Mouse (Mus musculus): ENCODE data around the gene Rhod. TPM values are rescaled to one million over a fixed set of nuclear protein-coding genes. Genes with fewer than 3 reads are reported as not detected.

The Rhod gene
- polyA plus RNA-seq (2021) = 108 TPM

DNA sequence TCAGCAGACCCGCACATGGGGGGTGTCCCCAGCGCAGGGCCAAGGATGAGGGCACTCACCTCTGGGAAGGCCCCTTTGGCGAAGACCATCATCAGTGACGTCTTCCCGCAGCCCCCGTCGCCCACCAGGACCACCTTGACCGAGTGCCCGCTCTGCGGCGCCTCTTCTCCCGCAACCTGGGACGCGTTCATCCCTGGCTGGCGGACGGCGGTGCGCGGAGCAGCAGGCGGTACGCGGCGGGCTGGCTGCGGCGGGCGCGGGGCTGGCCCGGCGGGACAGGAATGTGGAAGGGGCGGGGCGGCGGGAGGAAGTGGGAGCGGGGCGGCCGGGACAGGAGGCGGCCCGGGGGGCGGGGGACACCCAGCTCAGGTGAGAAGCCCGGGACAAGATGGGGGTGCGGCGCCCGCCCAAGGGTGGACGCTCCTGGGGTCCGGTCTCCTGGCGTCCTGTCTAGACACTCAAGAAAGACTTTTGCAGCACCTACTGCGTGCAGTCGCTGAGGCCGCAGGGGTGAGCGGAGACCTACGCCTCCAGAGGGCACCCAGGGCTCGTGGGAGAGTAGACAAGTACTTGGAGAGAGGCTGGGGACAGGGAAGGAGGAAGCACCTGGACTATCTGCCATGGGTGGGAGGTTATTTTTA is at the start of gene Rhod:
Gene Rhod, minus strand, starts transcription at position 272 of the 641 bp plus-strand sequence.
- in situ Hi-C loops (cut with MboI; ENCODE audit: low pct_unique_long_range_greater_than_20kb) = no loop called here
- no peak for DNase-seq (ENCODE audit: low read depth, low spot score)
- ATAC-seq = peak; percentile 25
- H3K27me3 ChIP-seq = no peaks in the 10 kb centered on the region
- POLR2A ChIA-PET = interaction anchor here (0.7 to 3.2 kb wide), 6 partner anchors 11 to 54 kb away, joined by 3 to 8 read pairs (median 3); no protein-coding TSS in a partner anchor
- CTCF ChIA-PET = interaction anchor here (2.7 kb wide), 1 partner anchor 20 kb away, joined by 12 read pairs; no protein-coding TSS in a partner anchor
- no peak for TF ChIP-seq CTCF (IDR thresholded peaks at IDR 0.05)

DNA sequence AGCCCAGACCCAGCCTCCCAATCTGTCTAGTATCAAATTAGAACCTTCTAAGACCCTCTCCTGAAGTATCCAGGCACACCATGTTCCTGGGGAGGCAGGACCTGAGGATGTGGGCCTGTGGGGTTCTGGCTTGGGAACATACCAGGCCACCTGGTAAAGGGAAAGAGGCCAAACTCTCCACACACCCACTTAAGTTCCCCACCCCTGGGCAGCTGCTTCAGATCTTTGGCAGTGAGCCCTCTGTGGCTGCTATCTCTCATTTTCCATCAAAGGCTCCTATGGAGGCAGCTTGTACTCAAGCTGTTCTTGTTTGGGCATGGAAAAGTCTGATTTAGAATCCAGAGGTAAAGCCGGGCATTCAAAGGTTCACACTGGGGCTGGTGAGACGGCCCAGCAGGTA is 48.6 kb upstream of the Rhod start:
- TF ChIP-seq CTCF (IDR thresholded peaks at IDR 0.05) = no peak
- in situ Hi-C loops (cut with MboI; ENCODE audit: low pct_unique_long_range_greater_than_20kb) = no loop called here
- DNase-seq (ENCODE audit: low read depth, low spot score) = no peak
- ATAC-seq = no peak
- ChIA-PET CTCF (no interaction called here), POLR2A (interaction anchor here (0.7 kb wide), 1 partner anchor 189 kb away, joined by 3 read pairs; no protein-coding TSS in a partner anchor)
- H3K27me3 ChIP-seq = no peaks in the 10 kb centered on the region

DNA sequence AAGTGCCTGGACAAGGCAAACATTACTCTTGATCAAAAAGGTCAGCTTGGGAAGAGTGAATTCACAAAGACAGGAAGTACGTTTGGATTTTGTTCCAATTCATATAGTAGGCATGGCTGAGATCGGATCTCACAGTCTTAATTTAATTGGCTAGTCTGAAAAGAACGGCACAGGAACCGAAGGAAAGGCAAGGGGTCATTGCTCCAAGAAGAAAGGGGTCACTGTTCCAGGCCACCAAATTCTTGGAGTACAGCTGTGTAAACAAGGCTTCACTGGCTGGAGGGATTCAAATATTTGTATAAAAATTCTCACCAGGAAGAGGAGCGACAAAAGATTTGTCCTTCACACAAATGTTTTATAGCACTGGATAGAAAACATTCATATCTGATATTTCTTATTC is 45.8 kb upstream of the Rhod start:
- H3K27me3 ChIP-seq = no peaks in the 10 kb centered on the region
- no peak for ATAC-seq
- no peak for DNase-seq (ENCODE audit: low read depth, low spot score)
- CTCF ChIA-PET = no interaction called here
- POLR2A ChIA-PET = no interaction called here
- in situ Hi-C loops (cut with MboI; ENCODE audit: low pct_unique_long_range_greater_than_20kb) = no loop called here
- no peak for TF ChIP-seq CTCF (IDR thresholded peaks at IDR 0.05)

DNA sequence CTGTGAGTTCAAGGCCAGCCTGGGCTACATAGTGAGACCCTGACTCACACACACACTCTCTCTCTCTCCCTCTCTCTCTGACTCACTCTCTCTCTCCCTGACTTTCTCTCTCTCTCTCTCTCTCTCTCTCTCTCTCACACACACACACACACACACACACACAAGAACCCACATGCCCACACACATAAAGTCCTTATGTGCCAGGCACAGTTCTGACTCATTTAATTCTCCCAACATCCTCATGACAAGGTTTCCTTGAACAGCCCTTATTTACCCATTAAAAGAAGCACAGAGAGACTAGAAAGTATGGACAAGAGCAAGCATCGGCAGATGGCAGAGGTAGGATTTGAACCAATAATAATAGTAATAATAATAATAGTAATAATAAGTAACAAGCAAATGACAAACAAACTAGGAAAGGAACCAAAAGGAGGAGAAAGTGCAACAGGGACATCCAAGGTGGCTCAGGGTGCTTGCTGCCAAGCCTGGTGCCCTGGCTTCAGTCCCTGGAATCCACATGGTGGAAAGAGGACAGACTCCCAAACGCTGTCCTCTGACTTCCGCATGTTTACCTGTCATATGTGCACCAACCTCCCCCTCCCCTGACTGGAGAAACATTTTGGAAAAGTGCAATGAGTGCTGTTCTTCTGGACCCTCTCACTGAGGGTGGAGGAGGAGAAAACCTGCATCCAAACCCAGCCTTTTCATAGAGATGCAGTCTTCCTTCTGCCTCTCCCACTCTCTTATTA is 43.1 kb upstream of the Rhod start:
- no peak for TF ChIP-seq CTCF (IDR thresholded peaks at IDR 0.05)
- ChIA-PET CTCF (no interaction called here), POLR2A (no interaction called here)

DNA sequence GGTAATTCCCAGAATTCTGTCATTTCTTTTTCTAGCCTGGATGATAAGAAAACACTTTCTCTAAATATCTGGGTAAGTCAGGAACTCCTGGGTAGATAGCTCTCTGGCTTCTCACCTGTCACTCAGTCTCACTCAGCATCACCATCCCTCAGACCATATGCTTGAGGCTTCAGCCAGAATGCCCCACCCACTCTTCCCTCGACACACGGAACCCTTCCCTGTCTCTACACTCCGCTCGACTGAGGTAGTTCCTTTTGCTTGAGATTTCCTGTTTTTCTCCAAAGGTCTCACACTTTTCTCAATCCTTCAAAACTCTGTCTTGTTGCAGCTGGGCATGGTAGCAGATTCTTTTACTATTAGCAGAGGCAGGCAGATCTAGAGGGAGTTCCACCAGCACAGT is 42.1 kb upstream of the Rhod start:
- POLR2A ChIA-PET = interaction anchor here (0.8 kb wide), 1 partner anchor 16 kb away, joined by 3 read pairs; no protein-coding TSS in a partner anchor
- CTCF ChIA-PET = no interaction called here
- DNase-seq (ENCODE audit: low read depth, low spot score) (no peak), ATAC-seq (no peak)
- in situ Hi-C loops (cut with MboI; ENCODE audit: low pct_unique_long_range_greater_than_20kb) = no loop called here
- no peaks in the 10 kb centered on the region for H3K27me3 ChIP-seq
- no peak for TF ChIP-seq CTCF (IDR thresholded peaks at IDR 0.05)

More for the DNA sequence above, 43.1 kb upstream of the Rhod start:
- no peak for ATAC-seq
- DNase-seq (ENCODE audit: low read depth, low spot score) = no peak
- H3K27me3 ChIP-seq = no peaks in the 10 kb centered on the region
- in situ Hi-C loops (cut with MboI; ENCODE audit: low pct_unique_long_range_greater_than_20kb) = no loop called here

DNA sequence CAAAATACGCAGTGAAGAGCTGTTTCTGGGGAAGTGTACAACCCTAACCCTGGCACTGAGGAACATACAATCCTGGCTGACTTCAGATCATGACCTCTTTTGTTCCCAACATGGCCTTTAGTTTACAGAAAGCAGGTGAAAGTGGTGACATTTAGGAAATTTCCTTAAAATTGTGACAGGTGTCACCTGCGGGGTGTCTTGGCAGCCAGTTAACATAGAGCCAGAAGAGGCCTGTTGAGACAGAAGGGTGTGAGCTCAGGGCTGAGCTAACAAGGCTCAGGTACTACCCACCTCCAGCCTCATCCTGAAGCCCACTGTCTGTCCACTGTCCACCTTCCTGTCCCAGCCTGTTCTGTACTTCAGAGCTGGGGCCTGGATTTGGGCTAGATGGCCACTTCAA is 40.8 kb upstream of the Rhod start:
- in situ Hi-C loops (cut with MboI; ENCODE audit: low pct_unique_long_range_greater_than_20kb) = no loop called here
- POLR2A ChIA-PET = no interaction called here
- H3K27me3 ChIP-seq = no peaks in the 10 kb centered on the region
- TF ChIP-seq CTCF (IDR thresholded peaks at IDR 0.05) = no peak
- DNase-seq (ENCODE audit: low read depth, low spot score) (no peak), ATAC-seq (no peak)
- CTCF ChIA-PET = interaction anchor here (0.8 to 3.3 kb wide), 3 partner anchors 12 to 25 kb away, joined by 3 to 26 read pairs (median 6); no protein-coding TSS in a partner anchor

DNA sequence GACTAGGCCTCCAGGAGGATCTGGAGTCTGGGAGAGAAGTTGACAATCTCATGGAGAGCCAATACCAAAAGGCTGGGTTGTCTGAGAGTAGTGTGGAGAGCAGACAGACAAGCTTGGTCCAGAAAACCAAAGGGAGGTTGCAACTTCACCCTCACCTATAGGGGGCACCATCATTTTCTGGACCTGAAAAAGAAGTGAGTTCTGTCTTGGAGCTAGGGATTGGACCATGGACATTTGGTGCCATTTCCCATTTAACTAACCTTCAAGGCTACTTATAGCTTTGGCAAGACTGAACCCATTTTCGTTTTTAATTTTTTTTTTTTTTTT is 38.9 kb upstream of the Rhod start:
- ATAC-seq (peak; percentile 28), DNase-seq (ENCODE audit: low read depth, low spot score) (no peak)
- TF ChIP-seq CTCF (IDR thresholded peaks at IDR 0.05) = peak; percentile 68
- ChIA-PET CTCF (interaction anchor here (0.7 to 3.3 kb wide), 4 partner anchors 13 to 45 kb away, joined by 4 to 26 read pairs (median 4); no protein-coding TSS in a partner anchor), POLR2A (interaction anchor here (0.9 to 1.3 kb wide), 3 partner anchors 11 to 37 kb away, joined by 3 to 5 read pairs (median 4); no protein-coding TSS in a partner anchor)
- in situ Hi-C loops (cut with MboI; ENCODE audit: low pct_unique_long_range_greater_than_20kb) = no loop called here
- no peaks in the 10 kb centered on the region for H3K27me3 ChIP-seq

DNA sequence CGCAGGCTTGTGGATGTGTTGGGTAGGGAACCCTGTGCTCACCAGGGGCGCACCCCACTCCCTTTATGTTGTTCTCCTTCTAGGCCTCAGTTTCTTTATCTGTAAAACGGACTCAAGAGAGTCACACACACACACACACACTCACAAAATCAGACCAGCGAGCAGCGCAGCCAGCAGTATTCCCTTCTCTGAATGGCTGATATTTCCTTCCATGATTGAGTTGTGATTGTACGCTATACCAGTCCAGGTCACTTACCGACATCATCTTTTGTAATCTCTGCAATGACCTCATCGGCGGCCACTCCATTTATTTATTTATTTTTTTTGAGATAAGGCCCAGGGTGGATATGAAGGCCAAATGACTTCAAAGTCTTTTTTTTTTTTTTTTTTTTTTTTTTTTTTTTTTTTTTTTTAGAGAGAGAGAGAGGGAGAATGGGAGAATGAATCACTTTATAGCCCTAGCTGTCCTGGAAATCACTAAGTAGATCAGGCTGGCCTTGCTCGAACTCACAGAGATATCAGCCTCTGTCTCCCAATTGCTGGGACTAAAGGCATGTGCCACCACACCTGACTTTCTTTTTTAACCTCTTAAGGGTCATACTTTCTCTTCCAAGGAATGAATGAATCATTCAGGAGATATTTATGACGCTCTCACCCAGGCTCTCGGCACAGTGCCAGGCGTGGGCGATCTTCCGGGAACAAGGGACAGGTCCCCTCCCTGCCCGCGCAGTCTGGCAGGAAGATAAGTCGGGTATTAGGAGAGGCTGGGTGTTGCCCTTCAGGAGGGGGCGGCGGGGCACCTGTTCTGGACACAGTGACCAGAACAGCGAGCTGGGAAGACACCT is 38.3 kb upstream of the Rhod start, which contains the start of gene Syt12:
Gene Syt12, minus strand, starts transcription at position 103 of the 845 bp plus-strand sequence.
- ATAC-seq (peak; percentile 44), DNase-seq (ENCODE audit: low read depth, low spot score) (no peak)
- in situ Hi-C loops (cut with MboI; ENCODE audit: low pct_unique_long_range_greater_than_20kb) = no loop called here
- no peak for TF ChIP-seq CTCF (IDR thresholded peaks at IDR 0.05)
- CTCF ChIA-PET = interaction anchor here (0.7 to 3.3 kb wide), 4 partner anchors 14 to 44 kb away, joined by 4 to 26 read pairs (median 4); no protein-coding TSS in a partner anchor
- H3K27me3 ChIP-seq = no peaks in the 10 kb centered on the region
- POLR2A ChIA-PET = interaction anchor here (0.9 to 1.3 kb wide), 3 partner anchors 12 to 37 kb away, joined by 3 to 5 read pairs (median 4); no protein-coding TSS in a partner anchor

DNA sequence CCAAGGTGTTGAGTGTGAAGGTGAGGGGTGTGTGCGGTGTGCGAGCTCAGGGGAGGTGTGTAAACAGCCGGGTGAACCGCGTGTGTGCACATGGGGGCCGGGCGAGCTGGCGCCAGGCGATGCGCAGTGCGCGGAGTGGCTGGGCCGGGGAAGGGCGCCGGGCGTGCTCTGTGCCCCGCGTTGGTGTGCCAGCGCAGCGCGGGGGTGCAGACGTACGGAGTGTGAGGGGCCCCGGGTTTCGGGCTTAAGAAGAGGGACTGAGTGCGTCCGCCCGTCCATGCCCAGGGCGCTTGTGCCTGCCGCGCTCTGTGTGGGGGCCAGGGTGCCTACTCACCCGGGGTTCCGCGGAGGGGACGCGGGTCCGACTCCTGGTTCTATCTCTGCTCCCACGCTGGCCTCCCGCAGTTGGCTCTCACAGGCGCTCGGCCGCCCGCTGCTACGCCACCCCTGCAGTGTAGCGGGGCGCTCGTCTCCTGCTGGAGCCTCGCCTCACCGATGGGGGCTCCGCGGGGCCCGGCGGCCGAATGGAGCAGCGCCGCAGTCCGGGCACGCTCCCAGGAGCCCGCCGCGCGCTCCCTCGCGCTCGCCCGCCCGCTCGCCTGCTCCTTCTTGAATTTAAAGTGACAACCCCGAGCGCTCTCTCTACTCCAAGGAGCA is 37.5 kb upstream of the Rhod start:
- peak; percentile 8 for ATAC-seq
- ChIA-PET CTCF (interaction anchor here (1.4 to 2.3 kb wide), 2 partner anchors 20 to 44 kb away, joined by 3 to 9 read pairs; no protein-coding TSS in a partner anchor), POLR2A (no interaction called here)
- no peak for DNase-seq (ENCODE audit: low read depth, low spot score)
- in situ Hi-C loops (cut with MboI; ENCODE audit: low pct_unique_long_range_greater_than_20kb) = no loop called here
- H3K27me3 ChIP-seq = no peaks in the 10 kb centered on the region
- peak; percentile 49 for TF ChIP-seq CTCF (IDR thresholded peaks at IDR 0.05)
